ENCODE assay signal across 23 mouse cellular contexts in genomic region chr13:29866780-29867179, GRCm38 (mm10). TPM values are rescaled to one million over a fixed set of nuclear protein-coding genes. Genes with fewer than 3 reads are reported as not detected.
A peak's percentile ranks its signal among the peaks of the same experiment; 100 is the strongest.
DNase-seq lines count a peak whose midpoint lies in the region; ATAC-seq and TF ChIP-seq lines count a peak whose summit lies in the region.
"Had no signal": no experiment of that assay in that cellular context is flagged by ENCODE, and none has a peak within 500 bp of the region (broad histone marks: within the 10 kb centered on the region; RNA-seq: fewer than 3 reads in every experiment).

No protein-coding gene starts in this region.

- H3K4me1 ChIP-seq in MEL (ENCODE audit: control insufficient read depth in 1 of 2, insufficient read depth in 2 of 2, low read length in 2 of 2) = no peaks in the 10 kb centered on the region; a peak in 1 of 4 replicates
- H3K4me1 ChIP-seq in intestine, embryonic 15.5 days (replicated peaks) = no peaks in the 10 kb centered on the region
- no peaks in the 10 kb centered on the region; the same call in 1 of the 2 replicates for H3K4me1 ChIP-seq in intestine, embryonic 16.5 days (ENCODE audit: control insufficient read depth, insufficient read depth, low read length)
- H3K4me1 ChIP-seq in intestine, postnatal 0 days (replicated peaks; ENCODE audit: control insufficient read depth, insufficient read depth, low read length) = no peaks in the 10 kb centered on the region

- no peak for TF ChIP-seq POLR2A in MEL (IDR thresholded peaks at IDR 0.05; ENCODE audit: control insufficient read depth in 1 of 2, insufficient read depth in 1 of 2, low read depth in 1 of 2, low read length in 2 of 2, poor library complexity in 1 of 2)

- no peaks in the 10 kb centered on the region for H3K79me2 ChIP-seq in MEL (ENCODE audit: control insufficient read depth, insufficient read depth, low read length, poor library complexity)

- no peak for TF ChIP-seq CTCF in MEL (IDR thresholded peaks at IDR 0.05 in 2 of 3, conservative IDR thresholded peaks at IDR 0.05 in 1 of 3; ENCODE audit: control insufficient read depth in 1 of 3, insufficient read depth in 1 of 3, low read depth in 2 of 3, low read length in 3 of 3, poor library complexity in 1 of 3, severe bottlenecking in 1 of 3)
- TF ChIP-seq CTCF in intestine, postnatal 0 days (IDR thresholded peaks at IDR 0.05; ENCODE audit: low read depth) = no peak
- no peak for TF ChIP-seq CTCF in layer of hippocampus, adult 2 months (conservative IDR thresholded peaks at IDR 0.05)

- H3K4me2 ChIP-seq in intestine, embryonic 15.5 days (replicated peaks) = no peak overlapping the region
- no peak overlapping the region for H3K4me2 ChIP-seq in intestine, embryonic 16.5 days (ENCODE audit: low read depth, low read length)
- H3K4me2 ChIP-seq in intestine, postnatal 0 days (replicated peaks; ENCODE audit: low read depth) = 0 out of 2 replicates have a peak overlapping the region, but pooled peaks have one; percentile 17

- H3K4me3 ChIP-seq in MEL (ENCODE audit: control insufficient read depth in 1 of 2, insufficient read depth in 1 of 2, low read depth in 2 of 2, low read length in 2 of 2) = no peak overlapping the region
- no peak overlapping the region for H3K4me3 ChIP-seq in intestine, embryonic 15.5 days (replicated peaks)
- H3K4me3 ChIP-seq in intestine, embryonic 16.5 days (ENCODE audit: low read length) = no peak overlapping the region
- no peak overlapping the region for H3K4me3 ChIP-seq in intestine, postnatal 0 days (ENCODE audit: low read depth, low read length)
- no peak overlapping the region for H3K4me3 ChIP-seq in layer of hippocampus, adult 2 months

- TF ChIP-seq RAD21 in MEL (IDR thresholded peaks at IDR 0.05; ENCODE audit: low read depth, low read length) = no peak

- DNase-seq in MEL (ENCODE audit: low read depth, low spot score) = no peak
- no peak for DNase-seq in B cell, adult 2 months
- no peak for DNase-seq in adrenal gland, postnatal 14 days
- no peak for DNase-seq in cerebellum, postnatal 14 days
- DNase-seq in layer of hippocampus, adult 2 months (ENCODE audit: low spot score in 2 of 2) = no peak
- DNase-seq: adrenal gland, adult 2 months; adrenal gland, adult 8-10 months; adrenal gland, postnatal 10 days; adrenal gland, postnatal 25 days; adrenal gland, postnatal 36 days; cerebellum, adult 11 months; cerebellum, adult 11-12 months; cerebellum, adult 18-20 months; cerebellum, adult 2 months; cerebellum, adult 8-10 months had no signal

- H3K27ac ChIP-seq in MEL (ENCODE audit: control insufficient read depth, low read depth, low read length) = no peak overlapping the region
- no peak overlapping the region for H3K27ac ChIP-seq in intestine, embryonic 15.5 days
- H3K27ac ChIP-seq in intestine, embryonic 16.5 days (ENCODE audit: low read length) = no peak overlapping the region
- peak overlapping the region; percentile 54 for H3K27ac ChIP-seq in intestine, postnatal 0 days (ENCODE audit: low read depth, low read length)
- no peak overlapping the region for H3K27ac ChIP-seq in layer of hippocampus, adult 2 months

- peak; percentile 49 for ATAC-seq in intestine, embryonic 15.5 days
- ATAC-seq in intestine, embryonic 16.5 days = peak; percentile 79
- ATAC-seq in intestine, postnatal 0 days = peak; percentile 78
- ATAC-seq: activated CD4-positive, CD25-positive, alpha-beta regulatory T cell, adult 4 months; CD4-positive, CD25-positive, alpha-beta regulatory T cell, adult 4 months; Patski had no signal

- no peaks in the 10 kb centered on the region for H3K9me3 ChIP-seq in MEL (replicated peaks; ENCODE audit: insufficient read depth, low read length)
- no peaks in the 10 kb centered on the region for H3K9me3 ChIP-seq in intestine, embryonic 15.5 days
- no peaks in the 10 kb centered on the region for H3K9me3 ChIP-seq in intestine, embryonic 16.5 days (ENCODE audit: control insufficient read depth, low read length)
- no peaks in the 10 kb centered on the region for H3K9me3 ChIP-seq in intestine, postnatal 0 days (ENCODE audit: control insufficient read depth)
- H3K9me3 ChIP-seq: G1E had no signal

- WGBS in intestine, embryonic 15.5 days = 86% methylated on average over 3 of the region's 3 CpGs
- 78% methylated on average over 3 of the region's 3 CpGs for WGBS in intestine, embryonic 16.5 days
- whole genome bisulfite sequencing in intestine, postnatal 0 days = 54% methylated on average over 3 of the region's 3 CpGs

- no peak for TF ChIP-seq EP300 in MEL (IDR thresholded peaks at IDR 0.05; ENCODE audit: low read depth in 1 of 2, low read length in 2 of 2)

- peaks cover 0 to 1% of the 10 kb centered on the region in 2 experiments; a peak in 1 of 4 replicates for H3K27me3 ChIP-seq in MEL (ENCODE audit: control insufficient read depth in 1 of 2, insufficient read depth in 2 of 2, low read length in 2 of 2)
- H3K27me3 ChIP-seq in intestine, embryonic 15.5 days (replicated peaks) = no peaks in the 10 kb centered on the region
- no peaks in the 10 kb centered on the region for H3K27me3 ChIP-seq in intestine, embryonic 16.5 days (replicated peaks; ENCODE audit: control insufficient read depth, insufficient read depth, low read length)
- H3K27me3 ChIP-seq in intestine, postnatal 0 days (replicated peaks; ENCODE audit: control insufficient read depth, insufficient read depth, low read length) = no peaks in the 10 kb centered on the region
- H3K27me3 ChIP-seq: CH12.LX had no signal

- H3K9ac ChIP-seq in MEL (ENCODE audit: control insufficient read depth, low read depth, low read length, poor library complexity, severe bottlenecking) = no peak overlapping the region
- no peak overlapping the region for H3K9ac ChIP-seq in intestine, embryonic 15.5 days
- H3K9ac ChIP-seq in intestine, embryonic 16.5 days (ENCODE audit: low read depth, low read length) = no peak overlapping the region
- no peak overlapping the region for H3K9ac ChIP-seq in intestine, postnatal 0 days (ENCODE audit: low read depth, low read length)

- H3K36me3 ChIP-seq in MEL (ENCODE audit: control insufficient read depth in 1 of 2, insufficient read depth in 2 of 2, low read length in 2 of 2) = peaks cover 0 to 5% of the 10 kb centered on the region in 2 experiments; a peak in 2 of 4 replicates
- H3K36me3 ChIP-seq in intestine, embryonic 15.5 days = no peaks in the 10 kb centered on the region
- H3K36me3 ChIP-seq in intestine, embryonic 16.5 days (ENCODE audit: control insufficient read depth, insufficient read depth, low read length) = no peaks in the 10 kb centered on the region
- no peaks in the 10 kb centered on the region for H3K36me3 ChIP-seq in intestine, postnatal 0 days (ENCODE audit: control insufficient read depth, insufficient read depth)
- H3K36me3 ChIP-seq: G1E had no signal

TF ChIP-seq in MEL, 35 proteins besides CTCF, POLR2A, EP300 and RAD21:
- TF ChIP-seq POLR2AphosphoS2 (IDR thresholded peaks at IDR 0.05; ENCODE audit: low read length) (no peak), GATA1 (IDR thresholded peaks at IDR 0.05; ENCODE audit: low read depth, low read length) (peak; percentile 21; the same call in 1 of the 2 replicates)

RNA-seq across cellular contexts. Expression of gene Cdkal1, which starts 11.3 kb away (rescaled TPM):
- total RNA-seq in MEL (2012; rRNA removed) = 11.0 and 11.3 TPM in 2 replicates
- 10 to 100 TPM in 1 of 2 experiments, not detected in 1; 10.6 TPM for polyA plus RNA-seq in MEL (2012; ENCODE audit: insufficient read depth in 1 of 2, insufficient read length in 2 of 2, low read depth in 1 of 2, low replicate concordance in 2 of 2, missing spikeins in 1 of 2)
- 26.0 and 30.4 TPM in 2 replicates for polyA plus RNA-seq in intestine, embryonic 15.5 days (2015; fragmentation: Nextera tagmentation; extraction: Ambion mirVana)
- 23.4 and 25.0 TPM in 2 replicates for polyA plus RNA-seq in intestine, embryonic 16.5 days (2015; fragmentation: Nextera tagmentation; extraction: Ambion mirVana)
- polyA plus RNA-seq in intestine, postnatal 0 days (2015; fragmentation: Nextera tagmentation; extraction: Ambion mirVana) = 13.1 and 13.5 TPM in 2 replicates
- total RNA-seq in adrenal gland, postnatal 14 days (2021) = 25.6 and 28.4 TPM in 2 replicates
- 10 to 100 TPM; 29.9 to 31.7 TPM for total RNA-seq in layer of hippocampus, adult 2 months (2021)
